Mouse (Mus musculus) testis, postnatal 10 days (tissue): ENCODE measurements at regions not wholly inside any gene's neighbourhood (a gene's known extent, or its start where the extent isn't known, plus 50 kb on each side); places are given as distances from the start of the nearest gene placed in this dataset.

ENCODE experiments used
- DNase-seq: peaks from one replicate; pipeline ENCODE4 v3.0.0; 2021; ENCODE audit warnings: low spot score

- DNase-seq, result no peak
Observed at GRCm38 (mm10) chr7:111134496-111134895, 51.7 kb upstream of the Eif4g2 start.
